Mouse (Mus musculus) gastrocnemius, postnatal 25 days (tissue): ENCODE results near the gene Paox. TPM values are rescaled to one million over a fixed set of nuclear protein-coding genes. Genes with fewer than 3 reads are reported as not detected.

Experiments used
- DNase-seq: peaks from one replicate; pipeline ENCODE4 v3.0.0; 2022
- total RNA-seq, 2 experiments: library from RNA; stranded (reverse); gene quantifications; 1 replicate in 1 of 2; 2 replicates in 1 of 2; pipeline ENCODE4 v1.2.3; 2021

The Paox gene
- total RNA-seq, 2 experiments from 2014 or later = 4.2 to 4.8 TPM

DNA sequence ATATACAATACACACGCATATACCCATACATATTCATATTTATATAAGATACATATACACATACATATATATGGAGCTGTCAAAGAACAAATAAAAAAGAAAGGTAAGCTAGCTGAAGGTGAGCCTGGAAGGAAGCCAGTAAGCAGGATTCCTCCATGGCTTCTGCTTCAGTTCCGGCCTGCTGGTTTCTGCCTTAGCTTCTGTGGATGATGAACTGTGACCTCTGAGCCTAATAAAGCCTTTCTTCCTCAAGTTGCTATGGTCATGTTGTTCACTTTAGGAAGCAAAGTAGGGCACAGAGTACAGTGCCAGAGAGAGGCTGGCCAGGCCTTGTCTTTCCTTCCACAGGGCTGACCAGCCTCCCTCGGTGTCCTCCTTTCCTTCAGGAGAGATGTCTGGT lies 55.3 kb downstream of the Paox start:
- DNase-seq = no peak

DNA sequence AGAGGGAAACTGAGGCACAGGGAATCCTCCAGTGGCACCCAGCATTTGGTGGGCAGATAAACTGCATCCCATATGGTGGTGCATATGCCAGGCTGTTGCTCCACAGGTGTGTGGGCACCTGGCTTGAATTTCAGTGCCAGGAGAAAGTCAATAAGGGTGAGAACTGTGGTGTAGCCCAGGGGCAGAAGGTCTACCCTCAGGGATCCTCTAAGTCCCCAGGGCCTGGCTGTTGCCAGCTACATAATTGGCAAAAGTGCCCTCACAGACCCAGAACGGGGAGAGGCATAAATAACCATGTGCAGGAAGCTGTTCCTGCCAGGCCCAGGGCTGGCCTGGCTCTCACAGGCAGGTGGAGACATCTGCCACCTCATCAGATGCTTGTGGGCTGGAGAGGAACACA lies 57.3 kb downstream of the Paox start, which contains the start of gene Olfr523:
Gene Olfr523, plus strand, starts transcription at position 282 of the 400 bp plus-strand sequence.
- no peak for DNase-seq

DNA sequence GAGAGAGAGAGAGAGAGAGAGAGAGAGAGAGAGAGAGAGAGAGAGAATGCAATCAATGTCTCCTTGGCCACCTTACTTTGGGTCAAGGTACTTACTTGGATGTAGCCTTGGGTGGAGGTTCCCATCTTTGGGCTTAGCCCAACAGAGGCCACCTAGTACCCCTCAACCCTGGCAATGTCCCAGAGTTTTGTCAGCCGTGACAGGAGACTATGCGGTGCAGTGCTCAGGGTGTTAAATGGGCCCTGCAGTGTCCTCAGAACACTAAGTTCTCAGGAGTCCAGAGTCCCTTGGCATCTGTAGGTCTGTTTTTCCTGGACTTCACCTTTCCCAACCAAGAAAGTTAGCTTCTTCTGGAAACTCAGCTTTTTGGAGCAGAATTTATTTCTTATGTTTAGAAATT lies 63.6 kb downstream of the Paox start:
- DNase-seq = no peak

DNA sequence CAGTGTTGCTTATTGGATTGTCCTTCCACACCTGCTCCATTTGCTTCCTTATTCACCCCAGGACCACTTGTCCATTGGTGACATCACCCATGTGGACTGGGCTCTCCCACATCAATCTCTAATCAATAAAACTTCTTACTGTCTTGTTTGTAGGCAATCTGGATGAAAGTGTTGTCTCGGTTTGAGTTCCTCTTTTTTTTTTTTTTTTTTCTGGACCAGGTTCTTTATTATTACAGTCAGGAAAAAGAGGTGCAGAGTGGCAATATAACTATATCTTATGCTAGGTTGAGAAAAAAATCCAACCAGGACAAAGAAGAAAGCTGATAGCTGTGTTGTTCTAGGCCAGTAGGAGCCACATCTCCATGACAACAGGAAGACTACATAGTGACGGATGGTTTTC lies 65.1 kb downstream of the Paox start:
- DNase-seq = no peak

- no peak for DNase-seq
Observed at GRCm38 (mm10) chr7:140184206-140184605, 68.6 kb downstream of the Paox start.

Other genes starting within 250 kb of the Paox start
- not detected for gene Kndc1, start 221.1 kb upstream of the Paox start, total RNA-seq
- gene Utf1, start 172.0 kb upstream of the Paox start, total RNA-seq = not detected
- gene 6430531B16Rik, start 137.0 kb upstream of the Paox start, total RNA-seq = not detected
- gene Adam8, start 123.2 kb upstream of the Paox start, total RNA-seq = under 1 TPM; 0.29 to 0.36 TPM
- gene Zfp511, start 79.4 kb upstream of the Paox start, total RNA-seq = 1 to 10 TPM; 7.1 to 8.5 TPM
- 10 to 100 TPM; 16.4 TPM for gene Tubgcp2, start 79.1 kb upstream of the Paox start, total RNA-seq
- gene Msx3, start 66.7 kb upstream of the Paox start, total RNA-seq = not detected
- gene Caly, start 33.3 kb upstream of the Paox start, total RNA-seq = not detected
- gene Prap1, start 22.4 kb upstream of the Paox start, total RNA-seq = not detected
- gene Fuom, start 13.4 kb upstream of the Paox start, total RNA-seq = 10 to 100 TPM; 41.6 to 47.5 TPM
- 100 to 1,000 TPM; 120 to 132 TPM for gene Echs1, start 677 bp downstream of the Paox start, total RNA-seq
- gene Mtg1, start 21.8 kb downstream of the Paox start, total RNA-seq = 10 to 100 TPM; 21.7 to 24.6 TPM
- under 1 TPM; 0.20 to 0.21 TPM for gene Sprn, start 39.1 kb downstream of the Paox start, total RNA-seq
- not detected for gene Olfr522, start 49.0 kb downstream of the Paox start, total RNA-seq
- not detected for gene Olfr523, start 57.4 kb downstream of the Paox start, total RNA-seq
- gene Olfr524, start 90.2 kb downstream of the Paox start, total RNA-seq = not detected
- not detected for gene Cd163l1, start 102.5 kb downstream of the Paox start, total RNA-seq
- gene 5830411N06Rik, start 131.5 kb downstream of the Paox start, total RNA-seq = not detected
- not detected for gene Olfr525, start 205.1 kb downstream of the Paox start, total RNA-seq
- gene Olfr527, start 218.2 kb downstream of the Paox start, total RNA-seq = not detected
- not detected for gene Olfr60, start 245.9 kb downstream of the Paox start, total RNA-seq